ENCODE assay signal across 29 mouse cellular contexts in genomic region chr17:45326173-45326572, GRCm38 (mm10).
DNase-seq lines count a peak whose midpoint lies in the region; ATAC-seq and TF ChIP-seq lines count a peak whose summit lies in the region.
"Had no signal": no experiment of that assay in that cellular context is flagged by ENCODE, and none has a peak within 500 bp of the region (broad histone marks: within the 10 kb centered on the region; RNA-seq: fewer than 3 reads in every experiment).

No protein-coding gene starts in this region.

- no peaks in the 10 kb centered on the region for H3K9me3 ChIP-seq in hindbrain, embryonic 11.5 days (ENCODE audit: control insufficient read depth, low read length)
- H3K9me3 ChIP-seq in hindbrain, embryonic 12.5 days (replicated peaks), result no peaks in the 10 kb centered on the region
- H3K9me3 ChIP-seq in embryonic facial prominence, embryonic 11.5 days (replicated peaks; ENCODE audit: control insufficient read depth, low read length), result no peaks in the 10 kb centered on the region
- H3K9me3 ChIP-seq in limb, embryonic 14.5 days (ENCODE audit: control insufficient read depth, low read length), result no peaks in the 10 kb centered on the region
- H3K9me3 ChIP-seq: heart, embryonic 12.5 days had no signal

- H3K4me1 ChIP-seq in hindbrain, embryonic 11.5 days (replicated peaks; ENCODE audit: control insufficient read depth, insufficient read depth, low read length), result no peaks in the 10 kb centered on the region
- H3K4me1 ChIP-seq in hindbrain, embryonic 12.5 days, result no peaks in the 10 kb centered on the region
- H3K4me1 ChIP-seq in embryonic facial prominence, embryonic 11.5 days (ENCODE audit: control insufficient read depth, insufficient read depth, low read length), result no peaks in the 10 kb centered on the region
- peaks cover 15% of the 10 kb centered on the region for H3K4me1 ChIP-seq in limb, embryonic 14.5 days (ENCODE audit: control insufficient read depth, insufficient read depth, low read length)
- H3K4me1 ChIP-seq: heart, embryonic 12.5 days had no signal

- DNase-seq in hindbrain, embryonic 11.5 days (ENCODE audit: low spot score), result no peak
- peak; percentile 89 for DNase-seq in embryonic facial prominence, embryonic 11.5 days (ENCODE audit: low spot score)
- DNase-seq in forelimb bud, embryonic 11.5 days (ENCODE audit: low read depth, low spot score), result peak; percentile 82
- DNase-seq in limb, embryonic 14.5 days (ENCODE audit: low spot score), result peak; percentile 56
- DNase-seq in heart, postnatal 4 days, result no peak
- DNase-seq in gastrocnemius, postnatal 25 days, result no peak
- DNase-seq: adrenal gland, adult 2 months; B cell, adult 2 months; cerebellum, adult 18-20 months; cerebellum, postnatal 14 days; gastrocnemius, postnatal 10 days; heart, adult 11 months; heart, postnatal 10 days; kidney, adult 2 months; lung, embryonic 14.5 days; lung, postnatal 36 days; right cerebral cortex, adult 18-20 months; thymus, adult 2 months; thymus, postnatal 4 days had no signal

- H3K27me3 ChIP-seq in hindbrain, embryonic 11.5 days (ENCODE audit: control insufficient read depth, insufficient read depth, low read length), result no peaks in the 10 kb centered on the region
- no peaks in the 10 kb centered on the region for H3K27me3 ChIP-seq in hindbrain, embryonic 12.5 days
- H3K27me3 ChIP-seq in embryonic facial prominence, embryonic 11.5 days (ENCODE audit: control insufficient read depth, insufficient read depth, low read length), result no peaks in the 10 kb centered on the region
- peaks cover 29% of the 10 kb centered on the region for H3K27me3 ChIP-seq in limb, embryonic 14.5 days (ENCODE audit: control insufficient read depth, insufficient read depth, low read length)
- H3K27me3 ChIP-seq: CH12.LX; heart, embryonic 12.5 days; Patski had no signal

- H3K36me3 ChIP-seq in hindbrain, embryonic 11.5 days (ENCODE audit: control insufficient read depth, insufficient read depth, low read length), result no peaks in the 10 kb centered on the region
- no peaks in the 10 kb centered on the region for H3K36me3 ChIP-seq in hindbrain, embryonic 12.5 days
- no peaks in the 10 kb centered on the region for H3K36me3 ChIP-seq in embryonic facial prominence, embryonic 11.5 days (replicated peaks; ENCODE audit: control insufficient read depth, insufficient read depth, low read depth, low read length)
- no peaks in the 10 kb centered on the region for H3K36me3 ChIP-seq in limb, embryonic 14.5 days (ENCODE audit: control insufficient read depth, insufficient read depth, low read length)
- H3K36me3 ChIP-seq: G1E; heart, embryonic 12.5 days had no signal

- H3K4me3 ChIP-seq in hindbrain, embryonic 11.5 days (ENCODE audit: low read depth, low read length), result no peak overlapping the region
- no peak overlapping the region for H3K4me3 ChIP-seq in hindbrain, embryonic 12.5 days
- H3K4me3 ChIP-seq in embryonic facial prominence, embryonic 11.5 days (ENCODE audit: low read depth, low read length), result no peak overlapping the region
- H3K4me3 ChIP-seq in limb, embryonic 14.5 days (replicated peaks; ENCODE audit: low read length), result no peak overlapping the region
- H3K4me3 ChIP-seq: heart, embryonic 12.5 days; myocyte had no signal

- H3K4me2 ChIP-seq in hindbrain, embryonic 11.5 days (replicated peaks; ENCODE audit: low read depth, low read length), result no peak overlapping the region
- H3K4me2 ChIP-seq in hindbrain, embryonic 12.5 days (replicated peaks), result no peak overlapping the region
- H3K4me2 ChIP-seq in embryonic facial prominence, embryonic 11.5 days (ENCODE audit: low read depth, low read length), result no peak overlapping the region; the same call in 1 of the 2 replicates
- 0 out of 2 replicates have a peak overlapping the region, but pooled peaks have one; percentile 9 for H3K4me2 ChIP-seq in limb, embryonic 14.5 days (replicated peaks; ENCODE audit: low read depth, low read length, severe bottlenecking)
- H3K4me2 ChIP-seq: heart, embryonic 12.5 days; hindbrain, embryonic 14.5 days; lung, embryonic 14.5 days had no signal

- TF ChIP-seq POLR2A in limb, embryonic 14.5 days (IDR thresholded peaks at IDR 0.05; ENCODE audit: borderline replicate concordance, extremely low read depth, insufficient read depth, insufficient read length), result no peak

- H3K27ac ChIP-seq in hindbrain, embryonic 11.5 days (ENCODE audit: low read depth, low read length), result 0 out of 2 replicates have a peak overlapping the region, but pooled peaks have one; percentile 11
- no peak overlapping the region for H3K27ac ChIP-seq in hindbrain, embryonic 12.5 days
- H3K27ac ChIP-seq in embryonic facial prominence, embryonic 11.5 days (replicated peaks; ENCODE audit: low read depth, low read length), result peak overlapping the region; percentile 57
- peak overlapping the region; percentile 39; the same call in 1 of the 2 replicates for H3K27ac ChIP-seq in limb, embryonic 14.5 days (replicated peaks; ENCODE audit: low read depth, low read length)
- H3K27ac ChIP-seq: hindbrain, embryonic 14.5 days; kidney, postnatal 0 days; liver, embryonic 14.5 days had no signal

- H3K9ac ChIP-seq in hindbrain, embryonic 11.5 days (ENCODE audit: low read depth, low read length), result no peak overlapping the region
- H3K9ac ChIP-seq in hindbrain, embryonic 12.5 days, result no peak overlapping the region
- H3K9ac ChIP-seq in embryonic facial prominence, embryonic 11.5 days (replicated peaks; ENCODE audit: low read length), result no peak overlapping the region
- no peak overlapping the region for H3K9ac ChIP-seq in limb, embryonic 14.5 days (ENCODE audit: low read depth, low read length, severe bottlenecking)
- H3K9ac ChIP-seq: heart, embryonic 12.5 days; hindbrain, embryonic 14.5 days; liver, embryonic 14.5 days; lung, embryonic 14.5 days had no signal

- ATAC-seq in hindbrain, embryonic 11.5 days (ENCODE audit: low FRiP score), result no peak
- no peak for ATAC-seq in hindbrain, embryonic 12.5 days (ENCODE audit: low FRiP score)
- ATAC-seq in embryonic facial prominence, embryonic 11.5 days (replicated peaks; ENCODE audit: insufficient number of reproducible peaks, low FRiP score, low TSS enrichment, low read depth), result peak; percentile 77
- peak; percentile 57; the same call in 1 of the 2 replicates for ATAC-seq in limb, embryonic 14.5 days (ENCODE audit: low FRiP score, low read depth)
- ATAC-seq: midbrain, embryonic 16.5 days; Patski had no signal

- 78% methylated on average over 7 of the region's 7 CpGs for WGBS in hindbrain, embryonic 11.5 days
- 75% methylated on average over 7 of the region's 7 CpGs for WGBS in hindbrain, embryonic 12.5 days
- 47% methylated on average over 7 of the region's 7 CpGs for WGBS in embryonic facial prominence, embryonic 11.5 days
- WGBS in limb, embryonic 14.5 days, result 14% methylated on average over 7 of the region's 7 CpGs

Comparison
In these comparisons a context has a peak if more than half of its experiments do, and no peak if none do; other contexts are left out.
1. ATAC-seq: peak in embryonic facial prominence, embryonic 11.5 days (single experiment) and limb, embryonic 14.5 days (single experiment); none in hindbrain, embryonic 11.5 days (single experiment) and hindbrain, embryonic 12.5 days (single experiment).
2. DNase-seq: peak in embryonic facial prominence, embryonic 11.5 days (single experiment), forelimb bud, embryonic 11.5 days (single experiment) and limb, embryonic 14.5 days (single experiment); none in hindbrain, embryonic 11.5 days (single experiment), heart, postnatal 4 days (single experiment) and gastrocnemius, postnatal 25 days (single experiment).